Mouse (Mus musculus): ENCODE measurements around the gene Crim1.

GRCm38 (mm10) chr17:78265135-78265534 lies 65.1 kb downstream of the Crim1 start:
- no peak for TF ChIP-seq CTCF (IDR thresholded peaks at IDR 0.05; ENCODE audit: control insufficient read depth, insufficient read depth, insufficient read length)
- TF ChIP-seq FOSL1 (IDR thresholded peaks at IDR 0.05; ENCODE audit: insufficient read depth, low read length, poor library complexity, severe bottlenecking): no peak
- TF ChIP-seq CEBPB (IDR thresholded peaks at IDR 0.05; ENCODE audit: low read depth): no peak
- TF ChIP-seq MAX (IDR thresholded peaks at IDR 0.05): no peak

All from C2C12 (cell line).